Mouse (Mus musculus) small intestine, adult 2 months (tissue): ENCODE measurements around the gene Arl4c.

Experiments
- CTCF ChIP-seq: fragments of 200-500 bp; IDR thresholded peaks from 2 replicates; pipeline ENCODE4 v1.5.1; 2012; ENCODE audit warnings: low read depth, mild to moderate bottlenecking, control low read depth, inconsistent platforms, low read length, moderate library complexity, mixed read lengths; ENCODE audit not compliant: insufficient replicate concordance, insufficient read length; ENCODE audit errors: extremely low read depth
- POLR2A ChIP-seq: fragments of 200-500 bp; IDR thresholded peaks from 2 replicates; pipeline ENCODE4 v1.6.1; 2012; ENCODE audit warnings: low read depth, mild to moderate bottlenecking, control low read depth, inconsistent platforms, low read length, moderate library complexity

- TF ChIP-seq POLR2A (no peak), CTCF (no peak)
These were observed 1.9 kb downstream of the Arl4c start for GRCm38 (mm10) chr1:88699856-88700791.
